Mouse (Mus musculus) MEL (cell line): ENCODE results near the gene Vps35l.

Experiments used
- CTCF ChIP-seq, 3 experiments: IDR thresholded peaks in 2 of 3; conservative IDR thresholded peaks in 1 of 3; 2 replicates each; pipeline ENCODE4 v1.5.1; 2011 to 2012; ENCODE audit warnings: low read length in 3 of 3, low read depth in 2 of 3, mild to moderate bottlenecking in 2 of 3, improper control_type of control experiment in 1 of 3, inconsistent platforms in 1 of 3, mixed read lengths in 1 of 3, moderate library complexity in 1 of 3; ENCODE audit not compliant: control insufficient read depth in 1 of 3, insufficient read depth in 1 of 3, poor library complexity in 1 of 3, severe bottlenecking in 1 of 3
- EP300 ChIP-seq, 2 experiments: IDR thresholded peaks; 2 replicates each; pipeline ENCODE4 v1.6.1; 2011; ENCODE audit warnings: improper control_type of control experiment in 2 of 2, low read length in 2 of 2, low read depth in 1 of 2, mild to moderate bottlenecking in 1 of 2
- NELFE ChIP-seq: IDR thresholded peaks from 2 replicates; pipeline ENCODE4 v1.6.1; 2011; ENCODE audit warnings: low read depth, low read length, improper control_type of control experiment
- POLR2AphosphoS5 ChIP-seq: IDR thresholded peaks from 2 replicates; pipeline ENCODE4 v1.6.1; 2012; ENCODE audit warnings: low read depth, borderline replicate concordance, mild to moderate bottlenecking, inconsistent platforms, low read length, moderate library complexity, mixed read lengths
- USF1 ChIP-seq: IDR thresholded peaks from 2 replicates; pipeline ENCODE4 v1.6.1; 2014; ENCODE audit warnings: low read depth, mild to moderate bottlenecking, inconsistent platforms, low read length, improper control_type of control experiment, moderate library complexity
- USF2 ChIP-seq, 2 experiments: IDR thresholded peaks; 2 replicates each; pipeline ENCODE4 v1.6.1; 2011 to 2012; ENCODE audit warnings: improper control_type of control experiment in 2 of 2, low read length in 2 of 2, borderline replicate concordance in 1 of 2, inconsistent platforms in 1 of 2, low read depth in 1 of 2, mild to moderate bottlenecking in 1 of 2; ENCODE audit not compliant: insufficient read depth in 1 of 2
- ZC3H11A ChIP-seq: IDR thresholded peaks from 2 replicates; pipeline ENCODE4 v1.6.1; 2012; ENCODE audit warnings: low read depth, mild to moderate bottlenecking, inconsistent platforms, low read length, improper control_type of control experiment

- no peak for TF ChIP-seq NELFE
- TF ChIP-seq POLR2AphosphoS5 = no peak
- TF ChIP-seq USF1 = no peak
- TF ChIP-seq USF2 (IDR thresholded peaks at IDR 0.05; ENCODE audit: borderline replicate concordance in 1 of 2, insufficient read depth in 1 of 2, low read depth in 1 of 2, low read length in 2 of 2) = no peak
- TF ChIP-seq CTCF (IDR thresholded peaks at IDR 0.05 in 2 of 3, conservative IDR thresholded peaks at IDR 0.05 in 1 of 3; ENCODE audit: control insufficient read depth in 1 of 3, insufficient read depth in 1 of 3, low read depth in 2 of 3, low read length in 3 of 3, poor library complexity in 1 of 3, severe bottlenecking in 1 of 3) = no peak
- no peak for TF ChIP-seq EP300 (IDR thresholded peaks at IDR 0.05; ENCODE audit: low read depth in 1 of 2, low read length in 2 of 2)
- TF ChIP-seq ZC3H11A = no peak
Measured at GRCm38 (mm10) chr7:118793899-118794298, 53.9 kb downstream of the Vps35l start.
